Mouse (Mus musculus) urinary bladder, postnatal 25 days (tissue): ENCODE data around the gene Ccdc7a.
"Not testable (repeated sequence)": the region's sequence is repeated elsewhere in the genome, so short reads cannot be mapped to it uniquely, and the experiment has no call there.

Experiments used
- DNase-seq: peaks from one replicate; pipeline ENCODE4 v3.0.0; 2022; ENCODE audit warnings: low spot score

Gene Ccdc7a

GRCm38 (mm10) chr8:129065417-129065816 lies at the start of gene Ccdc7a:
TSS of gene Ccdc7a (minus strand) at chr8:129065517.
- DNase-seq, result not testable (repeated sequence)

DNA sequence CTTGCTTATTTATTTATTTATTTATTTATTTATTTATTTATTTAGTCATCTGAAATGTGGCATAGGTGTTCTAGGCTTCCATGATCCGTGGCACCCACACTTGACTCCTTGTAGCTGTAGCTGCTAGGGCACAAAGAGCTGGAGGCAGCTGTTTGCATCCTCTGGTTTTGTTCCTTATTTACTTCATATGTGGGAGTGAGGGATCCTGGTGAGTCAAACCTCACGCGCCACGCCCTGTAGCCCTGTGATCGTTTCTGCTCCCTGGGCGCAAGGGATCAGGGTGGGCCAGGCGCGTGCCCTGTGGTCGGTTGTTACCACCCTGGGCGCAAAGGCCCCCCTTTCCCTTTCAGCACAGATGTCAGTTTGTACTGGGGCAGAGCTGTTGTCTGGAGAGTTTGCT lies 1.5 kb upstream of the Ccdc7a start, which contains the start of gene Ccdc7b:
TSS of gene Ccdc7b (plus strand) at position 301 of the 400 bp plus-strand sequence.
- DNase-seq, result not testable (repeated sequence)

GRCm38 (mm10) chr8:128991389-128991788 lies 73.9 kb downstream of the Ccdc7a start:
- DNase-seq, result no peak

DNA sequence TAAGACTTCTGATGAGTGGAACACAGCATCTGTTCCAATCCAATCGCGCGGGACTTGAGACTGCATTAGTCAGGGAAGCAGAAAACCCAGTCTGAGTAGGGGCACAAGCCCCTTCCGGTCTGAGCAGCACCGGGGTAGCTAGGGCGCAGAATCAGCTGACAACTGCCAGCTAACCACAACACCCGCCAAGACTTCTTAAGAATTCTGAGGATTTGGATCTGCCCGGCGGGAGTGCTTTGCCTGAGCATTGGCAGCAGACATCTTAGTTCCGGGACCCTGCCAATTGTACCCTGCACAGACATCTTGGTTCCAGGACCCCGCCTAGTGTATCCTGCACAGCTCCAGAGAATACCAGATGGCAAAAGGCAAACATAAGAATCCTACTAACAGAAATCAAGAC lies 116.4 kb downstream of the Ccdc7a start:
- not testable (repeated sequence) for DNase-seq

DNA sequence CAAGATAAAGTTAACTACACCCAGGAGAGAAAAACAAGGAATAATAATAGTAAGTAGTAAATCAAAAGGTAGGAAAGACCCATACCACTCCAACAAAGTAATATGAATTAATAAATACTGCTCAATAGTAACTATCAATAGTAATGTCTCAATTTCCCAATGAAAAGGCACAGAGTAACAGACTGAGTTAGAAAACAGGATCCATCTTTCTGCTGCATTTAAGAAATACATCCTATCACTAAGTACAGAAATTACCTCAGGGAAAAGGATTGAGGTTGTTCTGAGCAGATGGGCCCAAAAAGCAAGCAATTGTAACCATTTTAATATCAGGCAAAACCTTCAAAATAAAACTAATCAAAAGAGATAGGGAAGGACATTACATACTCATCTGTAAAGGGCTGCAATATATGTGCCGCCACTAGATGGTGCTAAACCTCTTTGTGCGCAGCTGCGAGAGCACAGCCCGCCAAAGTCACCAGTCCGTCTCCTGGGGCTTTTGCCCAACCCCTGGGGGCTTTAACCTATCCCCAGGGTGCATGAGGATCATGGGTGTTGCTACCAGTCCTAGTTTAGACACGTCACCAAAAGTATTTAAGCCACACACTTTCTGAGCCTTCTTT lies 124.2 kb downstream of the Ccdc7a start:
- peak; percentile 22 for DNase-seq

DNA sequence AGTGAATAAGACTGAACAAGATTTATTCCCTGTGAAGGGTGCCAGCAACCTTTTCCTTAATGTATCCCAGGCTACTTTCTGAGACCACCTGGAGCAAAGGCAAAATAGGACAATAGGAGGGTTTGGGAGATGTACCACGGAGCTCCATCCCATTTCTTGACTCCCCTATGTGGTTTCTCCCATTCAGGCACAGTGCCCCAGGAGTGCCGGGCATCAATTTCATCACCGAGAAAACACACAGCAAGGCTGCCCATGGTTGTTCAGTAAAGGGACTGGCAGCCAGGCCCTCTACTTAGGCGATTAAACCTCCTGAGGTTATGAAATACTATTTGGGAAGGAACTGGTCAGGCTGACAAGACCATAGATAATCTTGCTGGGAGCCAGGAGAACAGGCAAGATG lies 131.9 kb downstream of the Ccdc7a start:
- no peak for DNase-seq

- no peak for DNase-seq
These were observed 182.6 kb downstream of the Ccdc7a start for GRCm38 (mm10) chr8:128882719-128883118.

- no peak for DNase-seq
These were observed 221.6 kb downstream of the Ccdc7a start for GRCm38 (mm10) chr8:128843749-128844148.

- no peak for DNase-seq
These were observed 252.8 kb downstream of the Ccdc7a start for GRCm38 (mm10) chr8:128812521-128812920.

- DNase-seq, result no peak
These were observed 266.7 kb downstream of the Ccdc7a start, which contains the start of gene Gm3952 for GRCm38 (mm10) chr8:128798594-128798993. TSS of gene Gm3952 (minus strand) at chr8:128798694.

DNA sequence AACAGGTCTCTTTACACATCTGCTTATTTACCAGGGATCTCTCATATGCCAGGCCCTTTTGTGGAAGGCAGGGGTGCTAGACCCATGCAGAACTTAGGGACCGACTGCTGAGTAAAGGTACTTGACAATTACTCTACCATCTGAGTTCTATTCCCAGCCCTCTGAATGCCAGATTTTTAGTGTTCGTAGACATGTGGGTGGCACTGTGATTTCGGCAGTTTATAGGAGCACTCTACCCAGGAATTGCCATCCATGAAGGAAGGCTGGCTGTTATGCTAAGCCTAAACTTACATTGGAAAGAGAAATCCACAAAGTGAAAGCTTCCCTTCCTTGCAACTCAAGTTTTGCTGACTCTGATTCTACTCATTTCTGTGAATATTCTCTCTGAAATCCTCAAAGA lies 329.6 kb downstream of the Ccdc7a start:
- no peak for DNase-seq

DNA sequence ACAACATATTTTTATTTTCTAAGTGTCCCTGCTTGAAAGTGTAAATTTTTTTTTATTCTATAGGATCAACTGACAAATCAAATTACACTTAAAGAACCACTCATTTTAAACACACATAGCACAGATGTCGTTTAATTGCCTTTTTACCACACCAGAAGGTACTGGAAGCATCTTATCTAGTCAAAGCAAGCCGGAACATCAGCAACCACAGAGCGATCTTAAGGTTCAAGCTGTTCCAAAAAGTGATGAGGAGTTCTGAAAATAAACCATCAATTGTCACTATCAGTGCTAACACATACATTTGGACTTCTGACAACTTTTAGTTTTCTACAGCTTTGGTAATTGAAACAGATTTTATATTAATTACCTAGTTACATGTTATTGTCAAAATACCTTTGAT lies 331.2 kb downstream of the Ccdc7a start:
- DNase-seq, result no peak

DNA sequence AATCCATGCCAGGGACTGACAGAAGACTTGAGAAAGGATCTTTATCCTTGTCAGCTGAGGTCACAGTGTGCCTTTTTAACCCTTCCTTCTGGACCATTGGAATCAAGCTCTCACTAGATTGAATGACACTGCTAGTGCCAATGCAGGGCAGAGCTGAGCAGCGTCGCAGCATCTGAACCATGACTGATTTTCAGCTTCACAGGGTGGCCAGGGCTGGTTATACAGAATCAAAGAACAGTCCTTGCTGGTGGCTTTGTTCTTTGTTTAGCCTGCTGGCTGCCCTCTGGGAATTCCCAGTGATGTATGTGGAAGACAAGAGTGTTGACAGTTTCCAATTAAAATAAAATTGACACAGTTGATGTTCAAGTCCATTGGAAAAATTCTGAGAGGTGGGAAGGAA lies 333.1 kb downstream of the Ccdc7a start:
- DNase-seq, result no peak

- DNase-seq, result no peak
These were observed 338.1 kb downstream of the Ccdc7a start for GRCm38 (mm10) chr8:128727213-128727612.

GRCm38 (mm10) chr8:128724819-128725218 lies 340.5 kb downstream of the Ccdc7a start:
- no peak for DNase-seq

DNA sequence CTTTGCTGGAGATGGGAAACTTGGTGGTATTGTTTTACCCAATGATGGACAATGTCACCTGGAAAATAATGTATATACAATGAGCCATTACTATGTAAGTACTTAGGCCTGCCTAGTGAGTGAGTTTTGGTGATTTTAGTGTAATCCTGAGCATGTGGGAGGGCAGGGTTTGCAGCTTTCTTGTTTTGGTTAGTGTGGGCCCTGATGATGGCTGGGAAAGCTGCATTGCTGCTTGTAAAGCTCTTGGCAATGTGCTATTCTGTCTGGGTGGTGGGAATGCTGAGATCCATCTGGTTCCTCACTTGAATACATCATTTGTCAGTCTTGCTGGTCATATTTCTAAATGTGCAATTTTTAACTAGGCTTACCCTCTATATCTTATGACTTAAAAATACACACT lies 349.1 kb downstream of the Ccdc7a start:
- DNase-seq, result no peak

DNA sequence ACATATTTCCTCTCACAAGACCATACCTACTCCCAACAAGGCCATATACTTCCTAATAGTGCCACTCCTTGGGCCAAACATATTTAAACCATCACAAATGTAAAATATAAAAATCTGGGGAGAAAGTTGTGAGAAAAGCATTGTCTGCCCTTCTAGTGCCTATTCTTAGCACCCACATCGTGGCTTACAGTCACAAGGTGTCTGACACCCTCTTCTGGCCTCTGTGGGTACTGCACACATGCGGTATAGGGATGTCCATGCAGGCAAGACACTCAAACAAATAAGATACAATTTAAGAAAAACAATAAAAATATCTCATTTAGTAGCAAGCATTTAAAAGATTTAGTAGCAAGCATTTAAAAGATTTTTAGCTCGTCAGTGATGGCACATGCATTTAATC lies 356.1 kb downstream of the Ccdc7a start:
- DNase-seq, result peak; percentile 69

- DNase-seq, result no peak
These were observed 360.5 kb downstream of the Ccdc7a start for GRCm38 (mm10) chr8:128704836-128705235.

DNA sequence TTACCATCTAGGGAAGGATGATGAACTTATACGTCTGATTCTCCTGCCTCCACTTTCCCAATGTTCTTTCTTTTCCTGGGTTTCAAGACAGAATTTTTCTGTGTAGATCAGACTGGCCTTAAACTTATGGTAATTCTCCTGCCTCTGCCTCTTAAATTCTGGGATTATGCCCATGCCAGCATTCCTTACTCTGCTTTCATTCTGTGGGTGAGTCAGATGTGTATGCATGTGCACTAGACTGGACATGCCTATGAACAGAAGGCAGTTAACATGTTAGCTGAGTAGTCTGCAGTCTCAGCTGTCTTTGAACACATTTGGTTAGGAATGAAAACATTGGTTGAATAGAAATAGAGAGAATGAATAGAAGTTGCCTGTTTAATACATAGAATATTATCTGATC lies 360.9 kb downstream of the Ccdc7a start:
- no peak for DNase-seq

- no peak for DNase-seq
These were observed 367.4 kb downstream of the Ccdc7a start for GRCm38 (mm10) chr8:128697945-128698344.

GRCm38 (mm10) chr8:128696701-128697397 lies 368.5 kb downstream of the Ccdc7a start:
- DNase-seq, result no peak

DNA sequence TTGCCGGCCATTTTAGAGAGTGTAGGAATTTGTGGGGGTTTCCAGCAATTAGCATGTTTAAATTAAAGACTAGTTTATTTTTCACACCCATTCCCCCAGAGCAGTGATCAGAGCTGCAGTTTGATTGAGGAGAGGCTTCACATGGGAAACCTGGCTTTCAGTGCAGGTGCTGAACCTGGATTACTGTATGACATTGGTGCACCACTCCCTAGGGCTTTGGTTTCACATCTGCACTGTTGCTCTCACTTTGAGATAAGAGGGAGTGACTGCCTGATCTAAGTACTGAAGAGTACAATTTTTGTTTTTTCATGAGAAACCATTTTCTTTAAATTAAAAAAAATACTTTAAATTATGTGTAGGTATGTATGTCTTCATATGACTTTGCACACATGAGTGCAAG lies 375.3 kb downstream of the Ccdc7a start:
- DNase-seq, result no peak

- DNase-seq, result no peak
These were observed 376.6 kb downstream of the Ccdc7a start for GRCm38 (mm10) chr8:128688679-128689078.
